Mouse (Mus musculus): ENCODE data around the gene Tenm3.

Gene Tenm3

DNA sequence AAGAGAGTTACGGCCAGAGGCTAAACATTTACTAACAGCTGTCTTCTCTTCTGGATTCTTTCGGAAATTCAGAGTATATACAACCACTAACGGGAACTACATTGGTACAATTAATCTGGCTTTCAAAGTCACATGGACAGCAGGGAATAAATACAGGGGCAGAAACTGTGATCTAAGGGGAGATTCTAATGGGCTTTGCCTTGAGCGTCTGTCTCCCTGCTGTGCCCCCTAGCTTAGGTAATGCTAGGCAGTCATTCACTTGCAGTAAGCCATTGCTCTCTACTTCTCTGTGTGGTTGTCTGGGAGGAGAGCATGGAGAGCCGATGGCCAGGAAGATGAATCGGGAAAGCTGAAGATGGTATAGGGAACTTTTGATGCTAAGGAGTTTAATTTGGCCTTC, 264.0 kb downstream of the Tenm3 start:
- no peak for DNase-seq (ENCODE audit: low spot score in 2 of 2)

DNA sequence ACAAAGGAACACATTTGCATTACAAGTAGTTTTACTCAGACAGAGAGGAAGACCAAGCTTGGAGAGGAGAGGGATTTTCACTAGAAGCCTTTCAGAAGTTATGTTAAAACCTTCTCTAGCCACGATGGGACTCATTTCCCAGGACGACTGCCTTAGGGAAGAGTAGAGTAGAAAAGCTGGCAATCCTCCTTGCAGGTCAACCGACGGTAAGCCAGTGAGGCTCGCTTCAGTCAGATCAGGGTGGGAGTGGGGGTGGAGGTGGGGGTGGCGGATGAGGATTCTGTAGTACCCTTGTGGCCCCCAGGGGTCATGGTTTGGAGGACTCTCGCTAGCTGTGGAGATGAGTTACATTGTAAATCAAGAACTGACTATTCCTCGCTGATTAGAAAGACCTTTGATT, 264.6 kb downstream of the Tenm3 start:
- DNase-seq (ENCODE audit: low spot score in 2 of 2): no peak

DNA sequence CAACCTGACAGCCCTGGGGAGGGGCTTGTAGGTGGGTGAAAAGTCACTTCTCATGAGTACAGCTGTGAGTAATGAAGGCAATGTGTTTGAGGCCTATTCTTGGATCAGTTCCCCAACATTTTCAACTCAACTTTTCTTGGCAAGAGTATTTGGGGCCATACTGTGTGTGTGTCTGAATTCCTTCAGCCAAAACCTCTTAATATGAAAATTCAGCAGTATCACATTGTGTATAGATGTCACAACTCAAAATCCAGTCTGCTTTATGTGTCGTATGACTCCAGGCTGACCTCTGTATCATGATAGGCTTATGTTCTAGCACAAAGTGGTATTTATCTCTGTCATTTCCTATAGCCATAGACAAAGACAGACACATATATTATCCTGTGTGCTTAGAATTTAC, 270.8 kb downstream of the Tenm3 start:
- DNase-seq (ENCODE audit: low spot score in 2 of 2): no peak

DNA sequence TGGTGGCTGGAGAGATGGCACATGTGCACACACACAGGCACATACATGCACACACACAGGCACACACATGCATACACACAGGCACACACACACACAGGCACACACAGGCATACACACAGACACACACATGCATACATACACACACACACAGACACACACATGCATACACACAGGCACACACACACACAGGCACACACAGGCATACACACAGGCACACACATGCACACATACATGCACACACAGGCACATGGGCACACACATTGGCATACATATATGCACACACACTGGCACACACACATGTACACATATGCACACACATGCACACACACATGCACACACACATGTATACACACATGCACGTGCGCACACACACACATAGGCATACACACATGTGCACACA, 271.4 kb downstream of the Tenm3 start:
- DNase-seq (ENCODE audit: low spot score in 2 of 2): no peak

DNA sequence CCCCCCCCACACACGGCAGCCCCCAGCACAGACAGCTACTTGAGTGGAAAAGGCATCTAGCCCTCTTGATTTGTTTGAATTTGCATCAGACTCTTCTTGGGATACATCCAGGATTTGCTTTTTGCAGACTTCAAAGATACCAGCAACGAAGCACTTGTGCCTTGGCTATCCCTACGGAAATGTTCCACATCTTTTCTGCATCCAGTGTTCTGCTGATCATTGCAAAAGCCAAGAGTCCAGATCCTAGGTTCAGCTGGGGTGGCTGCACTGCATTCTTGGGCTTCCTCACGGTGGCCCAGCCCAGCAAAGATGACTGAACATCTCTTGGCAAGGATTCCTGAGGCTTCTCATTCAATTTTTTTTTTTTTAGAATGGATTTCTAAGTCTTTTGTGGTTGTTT, 275.1 kb downstream of the Tenm3 start:
- no peak for DNase-seq (ENCODE audit: low spot score in 2 of 2)

DNA sequence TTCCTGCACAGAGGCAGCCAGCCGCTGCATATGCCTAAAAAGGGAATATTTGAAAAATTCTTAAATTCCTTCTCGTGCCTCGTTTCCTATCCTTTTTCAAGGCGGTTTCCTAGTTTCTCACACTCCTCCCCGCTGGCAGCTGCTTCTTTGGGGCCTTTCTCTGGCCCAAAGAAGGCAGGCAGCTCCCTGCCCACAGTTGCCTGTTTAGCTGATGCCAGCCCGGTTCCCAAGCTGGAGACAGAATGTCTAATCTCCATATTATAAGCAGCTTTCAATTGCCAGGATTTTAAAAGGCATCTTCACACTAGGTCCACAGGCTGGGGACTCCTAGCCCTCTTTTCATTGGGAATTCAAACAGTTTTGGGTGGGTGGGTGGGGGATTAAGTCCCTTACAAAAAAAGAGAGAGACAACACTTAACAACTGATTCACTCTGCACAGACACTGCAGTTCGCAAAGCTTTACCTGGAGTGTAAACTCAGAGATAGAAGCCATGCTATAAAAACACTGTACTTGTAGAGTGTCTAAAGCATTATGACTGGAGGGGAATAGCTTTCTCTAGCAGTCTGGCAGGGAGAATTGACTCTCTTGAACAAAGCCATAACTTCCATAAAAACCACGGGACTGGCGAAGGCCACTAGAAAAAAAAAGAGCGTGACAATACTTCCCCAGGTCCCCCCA, 275.7 kb downstream of the Tenm3 start:
- no peak for DNase-seq (ENCODE audit: low spot score in 2 of 2)

DNA sequence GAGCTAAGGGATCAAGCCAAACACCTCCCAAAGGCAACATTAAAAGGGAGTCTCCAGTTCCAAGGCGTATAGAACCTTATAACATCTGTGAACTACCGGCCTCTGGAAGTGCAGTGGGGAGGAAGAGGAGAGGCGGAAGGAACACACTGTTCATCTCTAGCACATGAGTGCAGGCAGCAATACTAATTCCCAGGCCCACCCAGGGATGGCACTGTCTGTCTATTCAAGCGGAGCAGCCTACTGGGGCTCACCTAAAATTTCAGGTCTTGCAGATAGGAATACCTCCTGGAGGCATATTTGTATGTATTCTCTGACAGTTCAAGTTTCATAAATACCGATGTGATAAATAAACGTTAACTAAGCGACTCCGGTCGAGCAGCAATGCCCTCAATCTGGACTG, 283.5 kb downstream of the Tenm3 start:
- no peak for DNase-seq (ENCODE audit: low spot score in 2 of 2)

DNA sequence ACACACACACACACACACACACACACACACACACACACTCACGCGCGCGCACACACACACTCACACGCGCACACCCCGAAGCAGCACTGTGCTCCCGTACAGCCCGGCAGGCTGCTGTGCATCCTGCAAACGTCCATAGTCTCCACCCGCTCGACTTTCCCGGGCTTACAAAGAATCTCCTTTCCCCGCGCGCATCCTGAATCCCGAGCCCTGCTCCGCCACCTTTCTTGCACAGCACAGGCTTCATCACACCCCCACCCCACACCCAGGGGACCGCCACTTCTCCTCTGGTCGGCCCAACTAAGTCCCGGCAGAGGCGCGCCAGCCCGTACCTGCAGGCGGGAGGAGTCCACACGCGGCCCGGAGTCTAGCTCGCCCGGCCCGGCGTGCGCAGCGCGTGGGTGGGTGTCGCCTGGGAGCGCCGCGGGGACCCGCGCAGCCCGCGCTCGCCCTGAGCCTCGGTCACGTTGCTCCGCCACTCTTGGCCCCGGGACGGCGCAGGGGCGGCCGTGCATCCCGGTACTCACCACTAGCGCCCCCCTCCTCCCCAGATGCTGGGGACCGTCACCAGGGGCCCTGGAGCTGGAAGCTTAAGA, 288.1 kb downstream of the Tenm3 start:
- DNase-seq (ENCODE audit: low spot score in 2 of 2): no peak

DNA sequence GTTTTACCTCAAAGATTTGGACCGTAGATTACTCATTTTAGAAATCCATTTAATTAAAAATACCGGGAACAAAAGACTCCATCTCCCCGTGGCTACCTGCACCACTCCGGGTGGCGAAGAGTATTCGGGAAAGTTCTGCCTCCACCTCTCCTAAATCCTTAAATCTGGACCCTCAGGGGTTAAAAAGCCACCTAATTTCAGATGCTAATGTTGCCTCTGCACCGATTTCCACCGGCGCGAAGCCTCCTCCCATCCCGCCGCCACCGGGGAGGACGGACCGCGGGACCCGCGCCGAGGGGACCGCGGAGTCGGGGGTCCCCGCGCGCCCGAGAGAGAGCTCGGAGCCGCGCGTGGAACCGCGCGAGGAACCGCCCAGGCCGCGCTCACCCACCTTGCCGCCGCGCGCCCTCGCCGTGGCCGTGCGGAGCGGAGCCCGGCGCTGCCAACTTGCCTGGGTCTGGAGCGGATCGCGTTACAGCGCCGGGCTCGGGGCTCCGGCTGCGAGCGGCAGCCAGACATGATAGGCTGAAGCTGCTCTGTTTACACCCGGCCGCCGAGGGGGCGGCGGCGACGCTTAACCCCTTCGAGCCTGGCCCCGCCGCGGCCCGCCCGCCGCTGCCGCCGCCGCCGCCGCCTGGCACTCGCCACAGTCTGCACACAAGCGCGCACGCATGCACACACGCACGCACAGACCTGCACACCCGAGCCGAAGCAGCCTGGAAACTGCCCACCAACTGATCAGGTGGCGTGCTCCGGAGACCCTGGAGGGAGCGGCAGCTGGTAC, 288.8 kb downstream of the Tenm3 start:
- peak; percentile 49 to 50 for DNase-seq (ENCODE audit: low spot score in 2 of 2)

DNA sequence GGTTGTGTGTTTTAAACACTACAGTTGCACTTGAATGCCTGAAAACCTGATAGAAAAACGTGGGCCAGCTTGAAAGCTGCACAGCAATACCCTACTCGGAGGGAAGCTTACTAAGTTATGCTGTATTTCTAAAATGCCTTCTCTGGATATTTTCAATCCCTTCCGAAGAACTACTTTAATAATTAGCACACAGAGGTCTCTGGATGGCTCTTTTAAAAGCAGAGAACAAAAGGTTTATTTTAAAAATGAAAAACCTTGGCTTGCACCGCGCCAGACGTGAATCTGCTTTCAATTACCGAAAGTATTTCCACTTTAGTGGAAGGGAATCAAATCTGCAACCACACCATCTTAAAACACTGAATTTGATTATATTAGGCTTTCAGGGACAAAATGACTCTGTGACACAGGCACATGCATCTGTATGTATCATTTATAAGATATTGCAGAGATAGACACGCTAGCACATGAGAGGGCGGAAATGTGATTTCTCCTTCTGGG, 289.9 kb downstream of the Tenm3 start:
- no peak for DNase-seq (ENCODE audit: low spot score in 2 of 2)

DNA sequence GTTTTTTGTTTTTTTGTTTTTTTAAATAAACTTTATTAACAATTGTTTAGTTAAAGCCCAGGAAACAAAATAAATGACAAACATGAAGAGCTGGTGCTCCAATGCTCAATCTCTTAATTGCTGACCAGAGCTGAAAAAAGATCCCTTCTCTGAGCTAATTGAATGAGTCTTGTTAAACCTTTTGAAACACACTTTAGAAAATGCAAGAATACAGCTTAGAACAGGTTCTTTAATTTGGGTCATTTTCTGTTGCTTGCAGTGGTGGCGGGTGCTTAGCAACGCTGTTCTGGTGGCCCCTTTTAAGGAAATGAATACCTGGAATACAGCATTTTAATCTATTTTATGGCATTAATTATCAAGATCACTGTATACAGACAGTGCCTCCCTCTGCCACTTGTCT, 291.4 kb downstream of the Tenm3 start:
- DNase-seq (ENCODE audit: low spot score in 2 of 2): no peak

DNA sequence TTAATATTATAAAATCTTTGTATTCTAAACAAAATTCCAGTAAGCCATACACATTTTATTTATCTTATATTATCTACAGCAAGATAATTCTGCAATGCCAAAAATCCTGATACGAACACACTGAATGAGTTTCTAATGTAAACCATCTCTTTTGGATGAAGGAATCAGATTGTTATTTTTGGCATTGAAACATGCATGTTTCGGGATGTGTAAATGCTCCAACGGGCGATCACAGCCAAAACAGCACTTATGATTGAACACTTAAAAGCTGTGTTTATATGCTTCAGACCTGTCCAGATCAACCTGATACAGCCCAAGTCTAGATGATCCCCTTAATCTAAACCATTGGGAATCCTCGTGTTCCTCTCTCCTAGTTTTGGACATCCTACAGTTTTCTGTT, 292.4 kb downstream of the Tenm3 start:
- DNase-seq (ENCODE audit: low spot score in 2 of 2): no peak

DNA sequence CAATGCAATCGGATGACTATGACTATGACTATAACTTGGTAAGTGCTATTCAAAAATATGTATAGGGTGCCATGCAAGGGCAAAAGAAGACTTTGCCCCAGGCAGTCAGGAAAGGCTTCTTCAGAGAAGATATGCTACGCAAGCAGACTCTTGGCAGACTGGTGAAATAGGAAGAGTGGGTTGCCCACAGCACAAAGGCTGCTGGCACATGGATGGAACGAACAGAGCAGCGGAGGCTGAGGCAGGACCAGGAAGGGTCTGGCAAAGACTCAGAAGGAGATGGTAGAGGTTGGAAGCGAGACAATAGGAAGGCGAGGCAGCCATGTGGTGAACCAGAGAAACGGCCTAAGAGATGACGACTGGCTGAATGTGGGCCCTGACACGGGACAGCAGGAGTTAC, 294.8 kb downstream of the Tenm3 start:
- no peak for DNase-seq (ENCODE audit: low spot score in 2 of 2)

DNA sequence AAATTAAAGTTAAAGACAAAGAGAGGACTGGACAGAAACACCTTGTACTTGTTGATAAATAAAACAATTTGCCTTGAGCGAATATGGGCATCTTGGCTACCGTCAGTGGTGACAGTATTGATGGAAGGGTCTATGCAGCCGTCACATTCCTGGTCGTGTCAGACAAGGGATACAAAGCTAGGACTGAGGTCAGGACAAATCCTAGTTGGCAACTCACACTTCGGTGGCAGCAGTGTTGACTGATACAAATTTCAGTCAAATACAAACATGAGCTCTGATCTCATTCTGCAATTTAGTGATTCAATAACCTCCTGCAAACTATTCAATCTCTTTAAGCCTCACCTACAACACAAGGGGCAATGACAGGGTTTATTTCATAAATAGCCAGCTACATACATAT, 298.1 kb downstream of the Tenm3 start:
- DNase-seq (ENCODE audit: low spot score in 2 of 2): no peak

DNA sequence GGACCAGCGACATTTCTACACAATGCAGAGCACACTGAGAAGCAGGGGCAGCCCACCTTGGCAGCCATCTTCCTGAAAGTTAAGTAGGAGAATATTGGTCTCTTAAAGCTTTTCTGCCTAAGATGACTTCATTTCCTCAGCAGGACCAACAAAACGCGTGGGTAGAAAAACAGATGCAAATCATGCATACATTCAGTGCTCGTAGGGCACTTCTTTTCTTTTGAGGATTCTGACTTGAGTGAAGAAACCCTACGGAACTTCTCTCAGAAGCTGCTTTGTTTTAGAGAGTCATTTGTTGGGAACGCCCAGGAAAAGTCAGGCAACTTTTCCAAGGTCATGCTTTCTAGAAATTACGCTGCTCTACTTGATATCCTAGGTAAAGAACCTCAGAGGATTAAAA, 298.9 kb downstream of the Tenm3 start:
- DNase-seq (ENCODE audit: low spot score in 2 of 2): no peak

DNA sequence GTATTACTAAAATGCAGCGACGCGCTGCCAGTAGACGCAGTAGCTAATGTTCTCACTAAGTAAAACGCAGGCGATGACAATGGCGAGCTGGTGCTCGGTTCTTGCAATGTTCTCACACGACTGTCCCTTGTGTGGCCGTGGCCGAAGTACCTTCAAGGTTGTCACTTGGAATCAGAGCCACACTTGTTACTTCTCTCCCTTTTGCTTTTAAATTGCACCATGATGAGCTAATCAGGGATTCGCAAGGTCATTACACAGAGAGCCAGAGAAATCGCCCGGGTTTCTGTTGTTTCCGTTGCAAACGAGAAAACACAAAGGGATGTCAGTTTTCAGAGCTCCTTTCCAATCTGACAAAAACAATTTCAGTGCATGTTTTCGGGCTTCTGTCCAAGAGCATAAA, 301.6 kb downstream of the Tenm3 start:
- DNase-seq (ENCODE audit: low spot score in 2 of 2): no peak

DNA sequence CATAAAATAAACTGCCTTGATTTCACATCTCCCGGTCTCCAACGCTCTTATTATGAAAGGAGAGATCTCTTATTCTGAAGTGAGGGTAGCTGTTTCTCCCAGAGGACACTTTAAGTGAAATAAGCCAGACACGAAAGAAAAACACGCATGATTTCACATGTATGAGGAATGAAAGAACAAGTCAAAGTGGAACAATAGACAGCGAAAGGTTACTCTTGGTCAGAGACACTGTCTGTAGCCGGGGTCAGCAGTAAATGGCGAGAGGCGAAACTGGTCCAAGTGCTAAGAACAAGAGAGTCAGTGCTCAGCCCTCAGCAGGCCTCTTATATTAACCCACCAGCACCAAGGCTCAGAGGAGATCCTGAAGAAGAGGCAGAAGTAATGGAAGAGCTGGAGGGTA, 302.9 kb downstream of the Tenm3 start:
- DNase-seq (ENCODE audit: low spot score in 2 of 2): no peak

DNA sequence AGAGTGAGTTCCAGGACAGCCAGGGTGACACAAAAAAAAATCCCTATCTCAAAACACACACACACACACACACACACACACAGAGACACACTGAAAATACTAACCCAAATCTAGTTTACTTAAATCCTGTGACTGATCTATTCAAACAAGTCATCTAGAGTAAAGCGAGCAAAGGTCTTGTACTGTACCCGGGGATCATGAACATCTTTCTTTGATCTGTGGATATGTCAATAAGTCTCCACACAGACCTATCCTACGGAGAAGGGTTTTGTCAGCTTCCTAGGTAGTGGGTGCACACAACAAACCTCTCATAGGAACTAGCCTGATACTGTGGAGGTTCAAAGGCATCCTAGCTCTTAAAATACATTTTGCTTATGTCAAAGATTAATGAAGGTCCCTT, 307.9 kb downstream of the Tenm3 start:
- DNase-seq (ENCODE audit: low spot score in 2 of 2): no peak

DNA sequence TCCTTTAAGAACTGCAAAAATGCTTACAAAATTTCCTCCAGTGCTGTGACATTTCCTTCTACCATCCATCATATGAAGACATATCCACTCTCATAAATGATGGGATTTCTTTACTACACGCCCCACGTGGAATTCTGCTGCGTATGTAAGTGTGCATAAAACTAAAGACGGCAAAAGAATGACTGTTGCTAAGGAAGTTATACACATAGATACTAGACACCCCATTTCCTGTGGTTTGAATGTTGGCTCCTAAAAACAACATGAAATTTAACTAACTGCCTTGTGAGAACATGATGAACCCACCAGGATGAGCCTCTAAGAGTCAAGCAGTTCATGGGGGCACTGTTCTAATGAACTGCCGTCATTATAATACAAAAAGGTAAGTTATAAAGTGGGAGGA, 312.0 kb downstream of the Tenm3 start:
- DNase-seq (ENCODE audit: low spot score in 2 of 2): no peak

DNA sequence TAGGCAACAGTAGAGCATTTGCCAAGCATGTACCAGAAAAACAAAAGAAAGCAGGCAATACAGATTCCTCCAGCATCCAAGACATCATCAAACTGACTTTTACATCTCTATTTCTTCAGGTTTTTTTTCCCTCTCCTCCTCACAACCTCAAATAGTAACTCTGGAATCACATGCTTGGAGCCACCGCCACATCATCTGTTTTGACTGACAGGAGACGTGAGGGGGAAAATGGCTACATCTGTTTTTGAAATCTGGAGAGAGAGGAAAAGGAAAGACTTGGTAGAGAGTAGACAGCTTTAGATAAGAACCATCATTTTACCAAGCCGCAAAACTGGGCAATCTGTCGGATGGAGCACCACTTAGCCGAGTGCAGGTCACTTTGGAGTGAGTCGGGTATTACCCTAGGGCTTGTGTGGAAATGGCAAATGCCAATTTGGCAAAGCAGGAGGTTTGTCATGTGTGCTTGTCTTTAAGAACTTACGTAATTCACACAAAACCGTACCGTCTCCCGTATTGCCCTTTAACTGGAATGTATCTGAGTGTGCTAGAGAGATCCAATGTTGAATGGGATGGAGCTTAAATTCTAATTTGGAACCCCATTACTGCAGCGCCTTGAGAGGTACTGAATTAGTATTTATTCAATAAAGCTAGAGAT, 312.7 kb downstream of the Tenm3 start:
- no peak for DNase-seq (ENCODE audit: low spot score in 2 of 2)

DNA sequence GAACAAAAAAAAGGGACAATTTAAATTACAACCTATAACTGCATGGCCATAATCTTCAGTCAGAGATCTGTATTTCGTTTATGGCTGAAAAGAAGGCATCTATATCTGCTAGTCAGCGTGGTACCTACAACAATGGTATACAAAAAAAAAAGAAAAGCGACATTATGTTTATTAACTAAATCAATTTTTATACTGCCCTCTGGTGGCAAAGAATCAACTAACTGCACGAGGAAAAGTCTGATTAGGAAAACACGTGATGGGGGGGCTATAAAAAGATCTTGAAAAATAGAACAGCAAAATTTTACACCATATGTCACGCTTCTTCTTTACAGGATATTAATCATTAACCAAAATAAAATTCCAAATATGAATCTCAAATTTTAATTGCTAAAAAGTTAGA, 316.3 kb downstream of the Tenm3 start:
- DNase-seq (ENCODE audit: low spot score in 2 of 2): no peak

DNA sequence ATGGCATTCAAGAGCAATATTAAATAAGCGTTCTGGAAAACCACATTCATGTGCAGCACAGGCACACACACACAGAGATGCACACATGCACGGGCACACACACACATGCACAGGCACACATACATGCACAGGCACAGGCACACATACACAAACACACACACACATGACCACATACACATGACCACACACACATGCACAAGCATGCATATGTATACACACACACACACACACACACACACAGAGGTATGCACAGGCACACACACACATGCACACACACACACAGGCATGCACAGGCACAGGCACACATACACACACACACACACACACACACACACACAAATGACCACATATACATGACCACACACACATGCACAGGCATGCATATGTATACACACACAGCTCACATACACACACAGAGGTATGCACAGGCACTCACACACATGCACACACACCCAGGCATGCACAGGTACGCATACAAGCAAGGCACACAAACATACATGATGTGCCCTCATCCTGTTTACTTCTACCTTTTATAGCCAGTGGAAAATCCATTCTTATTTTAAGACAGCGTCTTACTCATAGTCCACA, 321.1 kb downstream of the Tenm3 start:
- no peak for DNase-seq (ENCODE audit: low spot score in 2 of 2)
